Mouse (Mus musculus) small intestine, adult 2 months (tissue): ENCODE measurements around the gene Pex11a.

ENCODE experiments used
- CTCF ChIP-seq: fragments of 200-500 bp; IDR thresholded peaks from 2 replicates; pipeline ENCODE4 v1.5.1; 2012; ENCODE audit warnings: low read depth, mild to moderate bottlenecking, control low read depth, inconsistent platforms, low read length, moderate library complexity, mixed read lengths; ENCODE audit not compliant: insufficient replicate concordance, insufficient read length; ENCODE audit errors: extremely low read depth
- POLR2A ChIP-seq: fragments of 200-500 bp; IDR thresholded peaks from 2 replicates; pipeline ENCODE4 v1.6.1; 2012; ENCODE audit warnings: low read depth, mild to moderate bottlenecking, control low read depth, inconsistent platforms, low read length, moderate library complexity

GRCm38 (mm10) chr7:79728219-79728618 lies 14.7 kb downstream of the Pex11a start:
- TF ChIP-seq POLR2A (no peak), CTCF (peak; percentile 87; the same call in 1 of the 2 replicates)
